Mouse (Mus musculus) spleen, postnatal 14 days (tissue): ENCODE results near the gene Olfr869.

Experiments used
- DNase-seq, 2 experiments: peaks; one replicate each; pipeline ENCODE4 v3.0.0; 2021 to 2022; ENCODE audit warnings: low spot score in 2 of 2

The Olfr869 gene

GRCm38 (mm10) chr9:20128709-20129108 lies at the start of gene Olfr869:
Gene Olfr869 (plus strand): TSS chr9:20129009.
- DNase-seq, result no peak

- no peak for DNase-seq
These were observed 30.5 kb upstream of the Olfr869 start, which contains the start of gene Olfr868 for GRCm38 (mm10) chr9:20098326-20098725. Gene Olfr868 (plus strand): TSS chr9:20098626.

- DNase-seq, result no peak
These were observed 20.9 kb downstream of the Olfr869 start for GRCm38 (mm10) chr9:20149706-20150105.

GRCm38 (mm10) chr9:20173957-20174356 lies 45.1 kb downstream of the Olfr869 start, which contains the start of gene Olfr870:
Gene Olfr870 (minus strand): TSS chr9:20174057.
- no peak for DNase-seq

GRCm38 (mm10) chr9:20179463-20179862 lies 50.7 kb downstream of the Olfr869 start:
- no peak for DNase-seq
